Mouse (Mus musculus) MEL (cell line): ENCODE measurements around the gene Gprin2.

Source experiments
- BHLHE40 ChIP-seq: IDR thresholded peaks from 2 replicates; pipeline ENCODE4 v1.6.1; 2012; ENCODE audit warnings: low read depth, mild to moderate bottlenecking, inconsistent platforms, low read length, improper control_type of control experiment, borderline replicate concordance
- CTCF ChIP-seq, 3 experiments: IDR thresholded peaks in 2 of 3; conservative IDR thresholded peaks in 1 of 3; 2 replicates each; pipeline ENCODE4 v1.5.1; 2011 to 2012; ENCODE audit warnings: low read length in 3 of 3, low read depth in 2 of 3, mild to moderate bottlenecking in 2 of 3, improper control_type of control experiment in 1 of 3, inconsistent platforms in 1 of 3, mixed read lengths in 1 of 3, moderate library complexity in 1 of 3; ENCODE audit not compliant: control insufficient read depth in 1 of 3, insufficient read depth in 1 of 3, poor library complexity in 1 of 3, severe bottlenecking in 1 of 3
- EP300 ChIP-seq, 2 experiments: IDR thresholded peaks; 2 replicates each; pipeline ENCODE4 v1.6.1; 2011; ENCODE audit warnings: improper control_type of control experiment in 2 of 2, low read length in 2 of 2, low read depth in 1 of 2, mild to moderate bottlenecking in 1 of 2
- POLR2A ChIP-seq, 2 experiments: IDR thresholded peaks; 2 replicates each; pipeline ENCODE4 v1.6.1; 2011 to 2012; ENCODE audit warnings: low read length in 2 of 2, mild to moderate bottlenecking in 2 of 2, control low read depth in 1 of 2, improper control_type of control experiment in 1 of 2, low read depth in 1 of 2, moderate library complexity in 1 of 2; ENCODE audit not compliant: control insufficient read depth in 1 of 2, insufficient read depth in 1 of 2, poor library complexity in 1 of 2
- TAL1 ChIP-seq: IDR thresholded peaks from 2 replicates; pipeline ENCODE4 v1.6.1; 2012; ENCODE audit warnings: mild to moderate bottlenecking, inconsistent platforms, low read length, moderate library complexity, mixed read lengths

GRCm38 (mm10) chr14:34207996-34208395 lies 6.5 kb upstream of the Gprin2 start:
- TF ChIP-seq POLR2A (IDR thresholded peaks at IDR 0.05; ENCODE audit: control insufficient read depth in 1 of 2, insufficient read depth in 1 of 2, low read depth in 1 of 2, low read length in 2 of 2, poor library complexity in 1 of 2), result no peak
- no peak for TF ChIP-seq CTCF (IDR thresholded peaks at IDR 0.05 in 2 of 3, conservative IDR thresholded peaks at IDR 0.05 in 1 of 3; ENCODE audit: control insufficient read depth in 1 of 3, insufficient read depth in 1 of 3, low read depth in 2 of 3, low read length in 3 of 3, poor library complexity in 1 of 3, severe bottlenecking in 1 of 3)
- TF ChIP-seq TAL1, result no peak
- no peak for TF ChIP-seq EP300 (IDR thresholded peaks at IDR 0.05; ENCODE audit: low read depth in 1 of 2, low read length in 2 of 2)
- no peak for TF ChIP-seq BHLHE40
